ENCODE assay signal across 23 mouse cellular contexts in genomic region chr2:173832828-173833492, GRCm38 (mm10).
DNase-seq lines count a peak whose midpoint lies in the region; ATAC-seq and TF ChIP-seq lines count a peak whose summit lies in the region.
"Had no signal": no experiment of that assay in that cellular context is flagged by ENCODE, and none has a peak within 500 bp of the region (broad histone marks: within the 10 kb centered on the region; RNA-seq: fewer than 3 reads in every experiment).

No protein-coding gene starts in this region.

- no peaks in the 10 kb centered on the region for H3K36me3 ChIP-seq in embryonic facial prominence, embryonic 12.5 days
- H3K36me3 ChIP-seq in embryonic facial prominence, embryonic 10.5 days (replicated peaks) = no peaks in the 10 kb centered on the region
- H3K36me3 ChIP-seq in limb, embryonic 14.5 days (ENCODE audit: control insufficient read depth, insufficient read depth, low read length) = no peaks in the 10 kb centered on the region
- no peaks in the 10 kb centered on the region for H3K36me3 ChIP-seq in limb, embryonic 10.5 days
- no peaks in the 10 kb centered on the region for H3K36me3 ChIP-seq in embryonic facial prominence, embryonic 14.5 days (ENCODE audit: control insufficient read depth, insufficient read depth, low read length)
- H3K36me3 ChIP-seq: forebrain, embryonic 12.5 days; hindbrain, embryonic 13.5 days; intestine, embryonic 15.5 days had no signal

- no peak overlapping the region for H3K9ac ChIP-seq in embryonic facial prominence, embryonic 12.5 days
- H3K9ac ChIP-seq in limb, embryonic 14.5 days (ENCODE audit: low read depth, low read length, severe bottlenecking) = no peak overlapping the region
- H3K9ac ChIP-seq in embryonic facial prominence, embryonic 14.5 days (ENCODE audit: low read depth, low read length) = no peak overlapping the region
- H3K9ac ChIP-seq: forebrain, embryonic 12.5 days; forebrain, postnatal 0 days; hindbrain, embryonic 13.5 days; intestine, embryonic 15.5 days had no signal

- no peak for TF ChIP-seq POLR2A in limb, embryonic 14.5 days (IDR thresholded peaks at IDR 0.05; ENCODE audit: borderline replicate concordance, extremely low read depth, insufficient read depth, insufficient read length)

- H3K4me3 ChIP-seq in embryonic facial prominence, embryonic 12.5 days = no peak overlapping the region
- H3K4me3 ChIP-seq in embryonic facial prominence, embryonic 10.5 days = no peak overlapping the region
- no peak overlapping the region for H3K4me3 ChIP-seq in limb, embryonic 14.5 days (replicated peaks; ENCODE audit: low read length)
- no peak overlapping the region for H3K4me3 ChIP-seq in limb, embryonic 10.5 days
- no peak overlapping the region for H3K4me3 ChIP-seq in embryonic facial prominence, embryonic 14.5 days (ENCODE audit: low read depth, low read length)
- H3K4me3 ChIP-seq: forebrain, embryonic 12.5 days; gastrocnemius, adult 2 months; hindbrain, embryonic 13.5 days; intestine, embryonic 15.5 days had no signal

- DNase-seq in embryonic facial prominence, embryonic 10.5 days (ENCODE audit: low spot score) = no peak
- DNase-seq in limb, embryonic 14.5 days (ENCODE audit: low spot score) = no peak
- no peak for DNase-seq in limb, embryonic 10.5 days (ENCODE audit: low spot score)
- peak; percentile 51 for DNase-seq in Muller cell, postnatal 12 days (ENCODE audit: inconsistent ontology term)
- DNase-seq in embryonic facial prominence, embryonic 14.5 days (ENCODE audit: low spot score) = peak; percentile 88
- DNase-seq in lung, adult 18-20 months = no peak
- DNase-seq in cerebellum, postnatal 36 days = no peak
- DNase-seq: adrenal gland, postnatal 14 days; cerebellum, adult 11-12 months; cerebellum, adult 8-10 months; cerebellum, postnatal 14 days; forebrain, postnatal 0 days; gastrocnemius, adult 2 months; gastrocnemius, postnatal 14 days; heart, adult 11 months; kidney, adult 11 months had no signal

- WGBS in embryonic facial prominence, embryonic 12.5 days = 62% methylated on average over 7 of the region's 7 CpGs
- 73% methylated on average over 7 of the region's 7 CpGs for WGBS in embryonic facial prominence, embryonic 10.5 days
- 65% methylated on average over 7 of the region's 7 CpGs for WGBS in limb, embryonic 14.5 days
- 88% methylated on average over 7 of the region's 7 CpGs for WGBS in limb, embryonic 10.5 days
- WGBS in embryonic facial prominence, embryonic 14.5 days = 52% methylated on average over 7 of the region's 7 CpGs

- ATAC-seq in embryonic facial prominence, embryonic 12.5 days (ENCODE audit: insufficient number of reproducible peaks, insufficient read depth, low FRiP score, low TSS enrichment) = no peak
- no peak for ATAC-seq in limb, embryonic 14.5 days (ENCODE audit: low FRiP score, low read depth)
- ATAC-seq in embryonic facial prominence, embryonic 14.5 days (ENCODE audit: low read depth) = peak; percentile 78
- ATAC-seq: forebrain, postnatal 0 days; hindbrain, embryonic 16.5 days; intestine, embryonic 15.5 days; Patski had no signal

- no peak overlapping the region for H3K4me2 ChIP-seq in embryonic facial prominence, embryonic 12.5 days (replicated peaks)
- H3K4me2 ChIP-seq in limb, embryonic 14.5 days (replicated peaks; ENCODE audit: low read depth, low read length, severe bottlenecking) = no peak overlapping the region
- H3K4me2 ChIP-seq in embryonic facial prominence, embryonic 14.5 days (ENCODE audit: low read depth, low read length) = no peak overlapping the region
- H3K4me2 ChIP-seq: forebrain, embryonic 12.5 days; heart, embryonic 11.5 days; hindbrain, embryonic 13.5 days; intestine, embryonic 15.5 days had no signal

- H3K27me3 ChIP-seq in embryonic facial prominence, embryonic 12.5 days = no peaks in the 10 kb centered on the region
- no peaks in the 10 kb centered on the region for H3K27me3 ChIP-seq in embryonic facial prominence, embryonic 10.5 days (replicated peaks; ENCODE audit: low read depth, poor library complexity, severe bottlenecking)
- H3K27me3 ChIP-seq in limb, embryonic 14.5 days (ENCODE audit: control insufficient read depth, insufficient read depth, low read length) = no peaks in the 10 kb centered on the region
- H3K27me3 ChIP-seq in limb, embryonic 10.5 days (ENCODE audit: low read depth, poor library complexity, severe bottlenecking) = no peaks in the 10 kb centered on the region
- H3K27me3 ChIP-seq in embryonic facial prominence, embryonic 14.5 days (replicated peaks; ENCODE audit: control insufficient read depth, insufficient read depth, low read length) = no peaks in the 10 kb centered on the region
- H3K27me3 ChIP-seq: forebrain, embryonic 12.5 days; hindbrain, embryonic 13.5 days; intestine, embryonic 15.5 days had no signal

- H3K4me1 ChIP-seq in embryonic facial prominence, embryonic 12.5 days = 0 out of 2 replicates have a peak, but pooled peaks cover 6% of the 10 kb centered on the region
- H3K4me1 ChIP-seq in embryonic facial prominence, embryonic 10.5 days = 0 out of 2 replicates have a peak, but pooled peaks cover 6% of the 10 kb centered on the region
- H3K4me1 ChIP-seq in limb, embryonic 14.5 days (ENCODE audit: control insufficient read depth, insufficient read depth, low read length) = no peaks in the 10 kb centered on the region; the same call in 1 of the 2 replicates
- H3K4me1 ChIP-seq in limb, embryonic 10.5 days = no peaks in the 10 kb centered on the region
- peaks cover 4% of the 10 kb centered on the region; the same call in 1 of the 2 replicates for H3K4me1 ChIP-seq in embryonic facial prominence, embryonic 14.5 days (ENCODE audit: control insufficient read depth, insufficient read depth, low read length)
- H3K4me1 ChIP-seq: forebrain, embryonic 12.5 days; hindbrain, embryonic 13.5 days; intestine, embryonic 15.5 days had no signal

- H3K27ac ChIP-seq in embryonic facial prominence, embryonic 12.5 days = 0 out of 2 replicates have a peak overlapping the region, but pooled peaks have one; percentile 27
- no peak overlapping the region for H3K27ac ChIP-seq in embryonic facial prominence, embryonic 10.5 days (replicated peaks)
- peak overlapping the region; percentile 38; the same call in 1 of the 2 replicates for H3K27ac ChIP-seq in limb, embryonic 14.5 days (replicated peaks; ENCODE audit: low read depth, low read length)
- no peak overlapping the region for H3K27ac ChIP-seq in limb, embryonic 10.5 days
- peak overlapping the region; percentile 77 for H3K27ac ChIP-seq in embryonic facial prominence, embryonic 14.5 days (replicated peaks; ENCODE audit: low read depth, low read length)
- H3K27ac ChIP-seq: forebrain, embryonic 12.5 days; gastrocnemius, adult 2 months; hindbrain, embryonic 13.5 days; intestine, embryonic 15.5 days had no signal

- no peaks in the 10 kb centered on the region for H3K9me3 ChIP-seq in embryonic facial prominence, embryonic 12.5 days
- no peaks in the 10 kb centered on the region for H3K9me3 ChIP-seq in embryonic facial prominence, embryonic 10.5 days
- no peaks in the 10 kb centered on the region for H3K9me3 ChIP-seq in limb, embryonic 14.5 days (ENCODE audit: control insufficient read depth, low read length)
- H3K9me3 ChIP-seq in limb, embryonic 10.5 days (replicated peaks) = no peaks in the 10 kb centered on the region
- H3K9me3 ChIP-seq in embryonic facial prominence, embryonic 14.5 days (ENCODE audit: control insufficient read depth, low read length) = no peaks in the 10 kb centered on the region
- H3K9me3 ChIP-seq: forebrain, embryonic 12.5 days; intestine, embryonic 15.5 days had no signal

Comparison
In these comparisons a context has a peak if more than half of its experiments do, and no peak if none do; other contexts are left out.
1. H3K27ac ChIP-seq: peak in embryonic facial prominence, embryonic 12.5 days (single experiment), limb, embryonic 14.5 days (single experiment) and embryonic facial prominence, embryonic 14.5 days (single experiment); none in embryonic facial prominence, embryonic 10.5 days (single experiment) and limb, embryonic 10.5 days (single experiment).
2. DNase-seq: peak in Muller cell, postnatal 12 days (single experiment) and embryonic facial prominence, embryonic 14.5 days (single experiment); none in embryonic facial prominence, embryonic 10.5 days (single experiment), limb, embryonic 14.5 days (single experiment), limb, embryonic 10.5 days (single experiment), lung, adult 18-20 months (0 of 2) and cerebellum, postnatal 36 days (0 of 2).